Mouse (Mus musculus) brown adipose tissue, adult 24 weeks (tissue): Measurements from ENCODE around the gene Ergic1. TPM values are rescaled to one million over a fixed set of nuclear protein-coding genes. Genes with fewer than 3 reads are reported as not detected.
A peak's percentile ranks its signal among the peaks of the same experiment; 100 is the strongest.

Experiments used
- H3K27ac ChIP-seq: fragments of 200-500 bp; replicated peaks from 2 replicates; pipeline ENCODE4 v1.5.1; 2012; ENCODE audit warnings: low read depth, mild to moderate bottlenecking, low read length
- H3K4me1 ChIP-seq: fragments of 200-500 bp; 2 replicates; pipeline ENCODE4 v1.6.1; 2012; ENCODE audit warnings: low read length, mixed read lengths; ENCODE audit not compliant: control insufficient read depth, insufficient read depth, insufficient read length
- H3K4me3 ChIP-seq: fragments of 200-500 bp; 2 replicates; pipeline ENCODE4 v1.5.1; 2012; ENCODE audit warnings: low read depth, mild to moderate bottlenecking, low read length, moderate library complexity; ENCODE audit not compliant: insufficient read depth
- polyA plus RNA-seq: library from polyadenylated mRNA; stranded (reverse); fragments of >200 nt; gene quantifications from 2 replicates; pipeline ENCODE4 v1.2.4, GENCODE M21; 2012; ENCODE audit not compliant: missing spikeins, insufficient read depth, insufficient read length

Gene Ergic1
- polyA plus RNA-seq, 1 experiment, result 124 TPM

DNA sequence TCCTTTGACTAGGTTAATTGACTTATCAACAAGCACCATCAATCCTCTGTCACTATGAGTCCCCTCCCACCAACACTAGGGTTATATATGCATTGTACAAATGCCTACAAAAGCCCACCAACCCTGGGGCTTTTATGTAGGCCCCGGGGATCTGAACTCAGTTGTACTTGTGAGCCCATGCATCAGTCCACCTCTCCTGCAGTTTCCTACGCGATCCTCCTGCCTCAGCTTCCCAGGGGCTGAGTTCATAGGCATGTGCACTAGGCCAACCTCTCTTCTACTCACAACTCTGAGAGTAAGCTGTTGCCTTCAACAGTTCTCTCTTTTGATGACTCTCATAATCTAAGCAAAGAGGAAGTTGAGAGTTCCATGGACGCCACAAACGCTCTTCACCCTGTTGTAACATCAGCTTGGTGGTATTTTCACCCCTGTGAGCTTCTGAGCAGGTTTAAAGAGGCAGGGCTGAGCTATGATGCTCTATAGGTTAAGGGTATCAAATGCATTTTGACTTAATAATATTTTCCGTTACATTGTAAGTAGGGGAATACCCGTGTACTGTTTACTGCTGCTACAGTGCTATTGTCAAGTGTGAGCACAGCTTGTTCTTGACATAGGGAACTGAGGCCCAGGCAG is 29.8 kb upstream of the Ergic1 start:
- peak overlapping the region; percentile 81 for H3K27ac ChIP-seq
- no peak overlapping the region for H3K4me3 ChIP-seq
- peaks cover 28% of the 10 kb centered on the region for H3K4me1 ChIP-seq

DNA sequence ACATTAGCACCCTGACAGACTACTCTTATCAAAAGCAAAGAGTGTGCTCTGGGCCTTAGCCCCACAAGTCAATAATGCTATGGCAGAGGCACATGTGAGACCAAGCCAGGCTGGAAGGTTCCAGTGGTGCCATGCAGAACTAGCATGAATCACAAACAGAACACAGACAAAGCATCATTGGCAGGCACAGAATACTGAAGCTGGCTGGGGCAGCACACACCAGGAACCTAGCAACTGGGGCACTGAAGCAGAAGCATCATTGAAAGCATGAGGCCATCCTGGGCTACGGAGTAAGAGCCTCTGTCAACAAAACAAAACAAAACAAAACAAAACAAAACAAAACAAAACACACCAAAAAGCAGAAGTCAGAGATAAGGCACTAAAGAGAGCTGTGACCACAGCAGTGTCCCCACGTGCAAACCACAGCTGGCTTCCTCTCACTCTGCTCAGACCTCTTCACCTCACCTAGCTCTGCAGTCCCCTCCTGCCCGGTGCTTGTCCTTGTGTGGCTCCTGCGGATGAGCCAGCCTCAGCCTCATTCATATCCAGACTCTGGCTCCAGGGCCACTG is 28.7 kb upstream of the Ergic1 start:
- Histone ChIP-seq H3K27ac (peak overlapping the region; percentile 68; the same call in 1 of the 2 replicates), H3K4me1 (peaks cover 28% of the 10 kb centered on the region), H3K4me3 (no peak overlapping the region)

DNA sequence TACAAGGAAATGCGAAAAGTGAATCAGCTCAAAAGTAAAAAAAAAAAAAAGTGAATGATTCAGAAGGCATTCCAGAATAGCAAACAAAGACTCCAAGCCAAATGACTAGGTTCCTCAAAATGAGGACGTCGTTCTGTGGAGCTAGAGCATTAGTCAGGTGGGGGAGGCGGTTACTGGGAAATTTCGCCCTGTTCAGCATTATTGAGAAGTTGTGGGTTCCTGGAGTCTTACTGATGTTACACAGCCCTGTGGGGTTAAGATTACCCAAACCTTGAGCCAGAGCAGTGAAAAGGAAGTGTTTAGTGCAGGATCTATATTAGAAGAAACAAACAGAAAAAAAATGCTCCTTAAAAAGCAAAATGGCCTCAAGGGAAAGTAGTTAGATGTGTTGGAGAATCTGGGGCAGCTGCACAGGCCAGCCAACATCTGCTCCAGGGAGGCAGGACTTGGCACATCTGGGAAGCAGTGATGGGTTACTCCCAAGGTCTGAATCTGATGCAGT is 27.4 kb upstream of the Ergic1 start:
- H3K27ac ChIP-seq, result peak overlapping the region; percentile 70
- H3K4me3 ChIP-seq, result no peak overlapping the region
- peaks cover 23% of the 10 kb centered on the region for H3K4me1 ChIP-seq

- no peak overlapping the region for H3K4me3 ChIP-seq
- peak overlapping the region; percentile 78 for H3K27ac ChIP-seq
- peaks cover 17% of the 10 kb centered on the region for H3K4me1 ChIP-seq
Observed at GRCm38 (mm10) chr17:26534695-26535094, 26.6 kb upstream of the Ergic1 start.

- Histone ChIP-seq H3K4me1 (peaks cover 9% of the 10 kb centered on the region), H3K27ac (peak overlapping the region; percentile 78), H3K4me3 (no peak overlapping the region)
Observed at GRCm38 (mm10) chr17:26535251-26536136, 25.8 kb upstream of the Ergic1 start.

DNA sequence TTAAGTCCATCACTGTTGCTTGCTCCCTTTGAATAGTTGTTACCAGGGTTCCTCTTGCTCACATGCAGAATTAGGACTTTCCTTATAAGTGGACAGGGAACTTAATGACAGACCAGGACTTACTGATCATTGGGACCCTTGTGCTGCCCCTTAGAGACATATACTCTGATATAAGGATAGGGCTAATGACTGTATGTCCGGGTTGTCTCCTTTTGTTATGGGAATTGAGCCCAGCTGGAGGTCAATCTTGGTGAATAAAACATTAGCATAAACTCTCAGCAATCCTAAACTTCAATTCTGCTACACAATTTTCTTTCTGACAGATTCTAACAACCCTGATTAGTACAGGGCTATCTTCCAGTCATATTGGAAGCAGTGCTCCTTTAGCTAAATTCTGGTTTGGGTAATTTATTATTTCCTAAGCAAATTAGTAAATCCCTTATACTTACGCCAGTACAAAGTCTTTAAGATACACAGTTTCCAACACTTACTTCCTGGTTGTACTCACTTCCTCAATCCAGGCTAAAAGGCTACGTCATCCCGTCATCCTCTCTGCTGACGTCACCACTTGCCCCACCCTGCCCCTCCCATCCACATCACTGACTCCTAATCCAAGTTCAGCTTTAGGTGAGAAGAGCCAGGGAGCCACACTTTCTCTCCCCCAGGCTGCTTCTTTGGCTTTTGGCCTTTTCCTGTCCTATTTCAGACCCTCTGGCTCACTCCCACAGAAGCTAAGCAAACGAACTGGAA is 23.4 kb upstream of the Ergic1 start:
- Histone ChIP-seq H3K4me3 (no peak overlapping the region), H3K27ac (peak overlapping the region; percentile 36; the same call in 1 of the 2 replicates), H3K4me1 (no peaks in the 10 kb centered on the region; the same call in 1 of the 2 replicates)

- Histone ChIP-seq H3K27ac (no peak overlapping the region), H3K4me3 (no peak overlapping the region), H3K4me1 (peaks cover 4% of the 10 kb centered on the region; the same call in 1 of the 2 replicates)
Observed at GRCm38 (mm10) chr17:26540083-26540482, 21.2 kb upstream of the Ergic1 start.

DNA sequence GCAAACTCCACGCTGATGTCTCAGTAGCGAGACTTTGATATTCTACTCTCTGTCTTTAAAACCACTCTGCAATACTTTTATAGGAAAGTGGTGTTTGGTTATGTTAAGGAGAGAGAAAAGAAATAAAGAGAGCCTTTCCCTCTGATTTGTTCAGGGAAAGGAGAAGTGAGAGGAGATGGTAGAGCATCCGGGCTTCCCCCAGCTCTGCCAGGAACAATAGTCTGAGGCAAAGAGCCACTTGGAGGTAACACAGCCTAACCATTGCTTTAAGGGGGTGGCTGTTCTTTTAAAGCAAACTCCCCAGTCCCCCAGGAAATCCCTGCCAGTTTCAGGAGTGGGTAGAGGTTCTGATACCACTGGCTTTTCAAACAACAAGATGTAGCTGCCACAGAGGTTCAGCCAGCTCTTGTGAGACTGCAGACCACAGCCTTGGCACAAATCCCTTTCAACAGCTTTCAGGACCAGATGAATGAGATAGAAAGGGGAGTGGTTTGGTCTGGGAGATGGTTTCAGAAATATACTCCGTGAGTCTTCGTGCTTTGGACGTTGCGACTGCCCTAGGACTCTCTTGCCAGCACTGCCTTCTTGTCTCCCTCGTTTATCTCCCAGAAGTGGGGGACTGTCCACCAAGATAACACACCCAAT is 16.8 kb upstream of the Ergic1 start:
- peaks cover 8% of the 10 kb centered on the region for H3K4me1 ChIP-seq
- H3K27ac ChIP-seq, result peak overlapping the region; percentile 35
- no peak overlapping the region for H3K4me3 ChIP-seq

DNA sequence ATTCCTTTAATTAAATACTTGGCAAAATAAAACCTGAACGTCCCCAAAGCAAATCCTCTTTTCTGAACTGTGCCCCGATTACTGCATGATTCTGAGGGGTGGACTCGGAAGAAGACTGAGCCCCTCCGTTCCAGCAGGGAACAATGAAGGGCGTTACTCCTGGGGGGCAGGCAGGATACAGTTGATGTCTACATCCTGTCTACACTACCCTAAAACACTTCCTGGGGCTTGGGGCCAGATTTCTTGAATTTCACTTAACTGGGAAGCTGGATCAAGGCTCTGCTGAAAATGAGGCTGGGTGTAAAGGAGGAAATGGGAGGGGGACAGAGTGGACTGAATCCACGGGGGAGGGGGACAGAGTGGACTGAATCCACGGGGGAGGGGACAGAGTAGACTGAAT is 13.5 kb upstream of the Ergic1 start:
- peak overlapping the region; percentile 32 for H3K4me3 ChIP-seq
- peak overlapping the region; percentile 97 for H3K27ac ChIP-seq
- H3K4me1 ChIP-seq, result peaks cover 8% of the 10 kb centered on the region

GRCm38 (mm10) chr17:26548566-26548965 is 12.7 kb upstream of the Ergic1 start:
- Histone ChIP-seq H3K4me1 (peaks cover 8% of the 10 kb centered on the region), H3K4me3 (no peak overlapping the region), H3K27ac (peak overlapping the region; percentile 66)

- Histone ChIP-seq H3K4me1 (peaks cover 8% of the 10 kb centered on the region), H3K27ac (peak overlapping the region; percentile 66), H3K4me3 (no peak overlapping the region)
Observed at GRCm38 (mm10) chr17:26549148-26549809, 12.0 kb upstream of the Ergic1 start.

GRCm38 (mm10) chr17:26551104-26551503 is 10.2 kb upstream of the Ergic1 start:
- Histone ChIP-seq H3K4me3 (no peak overlapping the region), H3K4me1 (peaks cover 5% of the 10 kb centered on the region), H3K27ac (no peak overlapping the region)

- no peak overlapping the region for H3K27ac ChIP-seq
- H3K4me3 ChIP-seq, result no peak overlapping the region
- H3K4me1 ChIP-seq, result peaks cover 5% of the 10 kb centered on the region
Observed at GRCm38 (mm10) chr17:26553033-26553432, 8.3 kb upstream of the Ergic1 start.
